Mouse (Mus musculus) stomach, embryonic 15.5 days (tissue): ENCODE measurements around the gene H1fx. TPM values are rescaled to one million over a fixed set of nuclear protein-coding genes. Genes with fewer than 3 reads are reported as not detected.
"Not testable (repeated sequence)": the region's sequence is repeated elsewhere in the genome, so short reads cannot be mapped to it uniquely, and the experiment has no call there.

ENCODE experiments used
- ATAC-seq: fragments of 200-750 bp; cut with Nextera tagmentation; 2 replicates; pipeline ENCODE4 v1.8.0; 2017; ENCODE audit warnings: low read depth, moderate number of reproducible peaks, moderate TSS enrichment; ENCODE audit not compliant: insufficient read depth, low FRiP score
- H3K27ac ChIP-seq: fragments of 300-500 bp; sonication (generic); 2 replicates; pipeline ENCODE4 v1.5.1; 2015; ENCODE audit warnings: mild to moderate bottlenecking, inconsistent platforms
- H3K27me3 ChIP-seq: fragments of 300-500 bp; sonication (generic); replicated peaks from 2 replicates; pipeline ENCODE4 v1.6.1; 2015; ENCODE audit warnings: inconsistent platforms
- H3K36me3 ChIP-seq: fragments of 300-500 bp; sonication (generic); 2 replicates; pipeline ENCODE4 v1.6.1; 2015; ENCODE audit warnings: inconsistent platforms
- H3K4me1 ChIP-seq: fragments of 300-500 bp; sonication (generic); 2 replicates; pipeline ENCODE4 v1.6.1; 2015; ENCODE audit warnings: inconsistent platforms
- H3K4me2 ChIP-seq: fragments of 300-500 bp; sonication (generic); 2 replicates; pipeline ENCODE4 v1.6.1; 2015; ENCODE audit warnings: mild to moderate bottlenecking, inconsistent platforms
- H3K4me3 ChIP-seq: fragments of 300-500 bp; sonication (generic); replicated peaks from 2 replicates; pipeline ENCODE4 v1.5.1; 2015; ENCODE audit warnings: inconsistent platforms
- H3K9ac ChIP-seq: fragments of 300-500 bp; sonication (generic); 2 replicates; pipeline ENCODE4 v1.6.1; 2015; ENCODE audit warnings: inconsistent platforms
- H3K9me3 ChIP-seq: fragments of 300-500 bp; sonication (generic); 2 replicates; pipeline ENCODE4 v1.6.1; 2016; ENCODE audit warnings: inconsistent platforms
- WGBS: fragments of 180-500 bp; shearing (Covaris S2); methylation state at CpG from one replicate; pipeline ENCODE4 v1.1.7; 2015; 5-methylcytosine and 5-hydroxymethylcytosine counted together
- microRNA-seq: library from miRNA; unstranded; fragments of <30 nt; microRNA quantifications from one replicate; pipeline ENCODE4, GENCODE M21; 2016
- polyA plus RNA-seq: library from polyadenylated mRNA; unstranded; fragments of >200 nt; fragmentation: Nextera tagmentation; extraction: Ambion mirVana; gene quantifications from 2 replicates; pipeline ENCODE4 v1.2.1, GENCODE M21; 2015

H1fx gene
- polyA plus RNA-seq, 1 experiment from 2014 or later = 39.2 TPM

- Histone ChIP-seq H3K9me3 (no peaks in the 10 kb centered on the region), H3K36me3 (no peaks in the 10 kb centered on the region), H3K27ac (no peak overlapping the region), H3K4me1 (peaks cover 15% of the 10 kb centered on the region), H3K9ac (no peak overlapping the region), H3K4me3 (no peak overlapping the region; the same call in 1 of the 2 replicates), H3K4me2 (peak overlapping the region; percentile 85), H3K27me3 (no peaks in the 10 kb centered on the region)
- no peak for ATAC-seq
- 75% methylated on average over 3 of the region's 3 CpGs for WGBS
Measured at GRCm38 (mm10) chr6:87979728-87980127, 1.7 kb downstream of the H1fx start.

- Histone ChIP-seq H3K4me1 (no peaks in the 10 kb centered on the region), H3K9me3 (no peaks in the 10 kb centered on the region), H3K27me3 (no peaks in the 10 kb centered on the region), H3K36me3 (no peaks in the 10 kb centered on the region), H3K27ac (no peak overlapping the region), H3K4me3 (no peak overlapping the region), H3K4me2 (no peak overlapping the region), H3K9ac (no peak overlapping the region)
- no peak for ATAC-seq
- 22% methylated on average over 2 of the region's 2 CpGs for WGBS
Measured at GRCm38 (mm10) chr6:87970041-87970440, 11.4 kb downstream of the H1fx start.

- 55% methylated on average over 4 of the region's 4 CpGs for WGBS
- H3K4me3 ChIP-seq, H3K27me3 ChIP-seq, H3K27ac ChIP-seq, H3K4me2 ChIP-seq, H3K9ac ChIP-seq, H3K36me3 ChIP-seq, H3K9me3 ChIP-seq, ATAC-seq, H3K4me1 ChIP-seq: not testable (repeated sequence)
Measured at GRCm38 (mm10) chr6:87962457-87962856, 19.0 kb downstream of the H1fx start.

GRCm38 (mm10) chr6:87942179-87942578 is 39.3 kb downstream of the H1fx start:
- Histone ChIP-seq H3K9me3 (no peaks in the 10 kb centered on the region), H3K9ac (no peak overlapping the region), H3K4me1 (no peaks in the 10 kb centered on the region), H3K27me3 (no peaks in the 10 kb centered on the region), H3K27ac (no peak overlapping the region), H3K4me2 (no peak overlapping the region), H3K36me3 (no peaks in the 10 kb centered on the region), H3K4me3 (no peak overlapping the region)
- ATAC-seq = no peak
- 83% methylated on average over 7 of the region's 7 CpGs for WGBS

- Histone ChIP-seq H3K4me2 (no peak overlapping the region), H3K27ac (no peak overlapping the region), H3K9me3 (no peaks in the 10 kb centered on the region), H3K4me1 (no peaks in the 10 kb centered on the region), H3K4me3 (no peak overlapping the region), H3K36me3 (peaks cover 15% of the 10 kb centered on the region), H3K9ac (no peak overlapping the region), H3K27me3 (no peaks in the 10 kb centered on the region)
- ATAC-seq = no peak
- 88% methylated on average over 3 of the region's 3 CpGs for WGBS
Measured at GRCm38 (mm10) chr6:87938941-87939340, 42.5 kb downstream of the H1fx start.

- no peak overlapping the region for H3K4me3 ChIP-seq
- H3K36me3 ChIP-seq = peaks cover 22% of the 10 kb centered on the region
- H3K4me2 ChIP-seq = no peak overlapping the region
- H3K4me1 ChIP-seq = no peaks in the 10 kb centered on the region
- H3K27me3 ChIP-seq = no peaks in the 10 kb centered on the region
- no peaks in the 10 kb centered on the region for H3K9me3 ChIP-seq
- ATAC-seq = peak; percentile 91
- H3K9ac ChIP-seq = no peak overlapping the region
- H3K27ac ChIP-seq = no peak overlapping the region
- WGBS = 43% methylated on average over 19 of the region's 19 CpGs
Measured at GRCm38 (mm10) chr6:87937178-87937788, 44.2 kb downstream of the H1fx start.

GRCm38 (mm10) chr6:87935037-87935436 is 46.4 kb downstream of the H1fx start:
- Histone ChIP-seq H3K4me3 (no peak overlapping the region), H3K9me3 (no peaks in the 10 kb centered on the region), H3K9ac (no peak overlapping the region), H3K27me3 (no peaks in the 10 kb centered on the region), H3K27ac (no peak overlapping the region), H3K36me3 (peaks cover 33% of the 10 kb centered on the region), H3K4me1 (no peaks in the 10 kb centered on the region), H3K4me2 (no peak overlapping the region)
- WGBS = 77% methylated on average over 5 of the region's 5 CpGs
- no peak for ATAC-seq

Small RNAs within 50 kb of the gene (microRNA-seq; reads per million reads assigned to microRNA genes)
- gene Gm47286 = 1.4 reads per million

Other genes starting within 250 kb of the H1fx start
- 1.7 and 2.4 TPM in 2 replicates for gene Gp9, start 203.6 kb downstream of the H1fx start, polyA plus RNA-seq
- 11.9 and 12.4 TPM in 2 replicates for gene Rab43, start 169.5 kb downstream of the H1fx start, polyA plus RNA-seq
- gene Gm45140, start 145.8 kb downstream of the H1fx start, polyA plus RNA-seq = 4.2 and 4.7 TPM in 2 replicates
- 39.0 and 53.4 TPM in 2 replicates for gene Isy1, start 142.8 kb downstream of the H1fx start, polyA plus RNA-seq
- 975 and 1,053 TPM in 2 replicates for gene Cnbp, start 130.5 kb downstream of the H1fx start, polyA plus RNA-seq
- gene Copg1, start 93.8 kb downstream of the H1fx start, polyA plus RNA-seq = 157 and 163 TPM in 2 replicates
- gene Hmces, start 67.7 kb downstream of the H1fx start, polyA plus RNA-seq = 40.6 and 42.8 TPM in 2 replicates
- gene Rab7, start 63.6 kb upstream of the H1fx start, polyA plus RNA-seq = 212 and 228 TPM in 2 replicates
- gene Rpn1, start 102.8 kb upstream of the H1fx start, polyA plus RNA-seq = 387 and 458 TPM in 2 replicates
- gene Gata2, start 212.3 kb upstream of the H1fx start, polyA plus RNA-seq = 7.0 and 12.0 TPM in 2 replicates
- gene Dnajb8, start 240.6 kb upstream of the H1fx start, polyA plus RNA-seq = not detected in 2 replicates